Mouse (Mus musculus) hindbrain, embryonic 16.5 days (tissue): ENCODE data around the gene Asb2. TPM values are rescaled to one million over a fixed set of nuclear protein-coding genes. Genes with fewer than 3 reads are reported as not detected.
A peak's percentile ranks its signal among the peaks of the same experiment; 100 is the strongest.

Experiments
- ATAC-seq: fragments of 200-750 bp; cut with Nextera tagmentation; 2 replicates; pipeline ENCODE4 v1.8.0; 2017; ENCODE audit warnings: moderate TSS enrichment, moderate library complexity
- H3K27ac ChIP-seq: fragments of 300-500 bp; sonication (generic); 2 replicates; pipeline ENCODE4 v1.5.1; 2014; ENCODE audit warnings: low read depth, mild to moderate bottlenecking, control low read depth, low read length, moderate library complexity
- H3K27me3 ChIP-seq: fragments of 300-500 bp; sonication (generic); replicated peaks from 2 replicates; pipeline ENCODE4 v1.6.1; 2014; ENCODE audit warnings: low read length; ENCODE audit not compliant: control insufficient read depth, insufficient read depth
- H3K36me3 ChIP-seq: fragments of 300-500 bp; sonication (generic); 2 replicates; pipeline ENCODE4 v1.6.1; 2014; ENCODE audit warnings: mild to moderate bottlenecking, low read length, moderate library complexity, mixed read lengths; ENCODE audit not compliant: control insufficient read depth, insufficient read depth
- H3K4me1 ChIP-seq: fragments of 300-500 bp; sonication (generic); 2 replicates; pipeline ENCODE4 v1.6.1; 2014; ENCODE audit warnings: low read depth, low read length; ENCODE audit not compliant: control insufficient read depth, insufficient read depth
- H3K4me2 ChIP-seq: fragments of 300-500 bp; sonication (generic); 2 replicates; pipeline ENCODE4 v1.6.1; 2014; ENCODE audit warnings: mild to moderate bottlenecking, low read length, control low read depth, moderate library complexity
- H3K4me3 ChIP-seq: fragments of 300-500 bp; sonication (generic); 2 replicates; pipeline ENCODE4 v1.5.1; 2014; ENCODE audit warnings: mild to moderate bottlenecking, low read length, control low read depth, moderate library complexity
- H3K9ac ChIP-seq: fragments of 300-500 bp; sonication (generic); 2 replicates; pipeline ENCODE4 v1.6.1; 2014; ENCODE audit warnings: low read depth, mild to moderate bottlenecking, control low read depth, low read length, moderate library complexity
- H3K9me3 ChIP-seq: fragments of 300-500 bp; sonication (generic); 2 replicates; pipeline ENCODE4 v1.6.1; 2014; ENCODE audit warnings: mild to moderate bottlenecking, low read length, moderate library complexity; ENCODE audit not compliant: control insufficient read depth
- WGBS: fragments of 180-500 bp; shearing (Covaris S2); extraction: QIAGEN DNeasy Blood & Tissue Kit; methylation state at CpG from one replicate; pipeline ENCODE4 v1.1.7; 2014; 5-methylcytosine and 5-hydroxymethylcytosine counted together
- polyA plus RNA-seq: library from polyadenylated mRNA; unstranded; fragments of >200 nt; fragmentation: Nextera tagmentation; extraction: Ambion mirVana; gene quantifications from 2 replicates; pipeline ENCODE4 v1.2.1, GENCODE M21; 2015

Asb2 gene
- polyA plus RNA-seq, 1 experiment from 2014 or later = 1.4 TPM

DNA sequence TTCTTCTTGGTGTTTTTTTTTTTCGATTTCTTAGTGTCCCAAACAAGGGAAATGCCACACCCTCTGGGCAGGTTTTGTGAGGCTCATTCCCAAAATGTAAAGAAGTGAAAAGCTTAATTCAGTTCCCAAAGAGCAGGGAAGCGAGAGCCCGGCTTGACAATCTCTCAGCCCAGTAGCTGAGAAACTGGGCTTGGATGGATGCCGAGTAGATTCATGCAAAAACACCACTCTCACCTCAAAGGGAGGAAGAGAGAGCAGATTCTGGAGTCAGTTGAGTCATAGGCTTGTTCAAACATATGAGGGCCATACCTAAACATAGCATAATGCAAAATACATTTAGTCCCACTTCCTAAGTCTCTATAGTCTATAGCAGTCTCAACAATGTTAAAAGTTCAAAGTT lies 24.4 kb upstream of the Asb2 start:
- Histone ChIP-seq H3K4me3 (no peak overlapping the region), H3K27ac (no peak overlapping the region), H3K4me2 (no peak overlapping the region), H3K9ac (no peak overlapping the region), H3K36me3 (no peaks in the 10 kb centered on the region), H3K9me3 (no peaks in the 10 kb centered on the region), H3K27me3 (no peaks in the 10 kb centered on the region), H3K4me1 (no peaks in the 10 kb centered on the region)
- ATAC-seq = no peak
- WGBS = 84% methylated on average over 4 of the region's 4 CpGs

DNA sequence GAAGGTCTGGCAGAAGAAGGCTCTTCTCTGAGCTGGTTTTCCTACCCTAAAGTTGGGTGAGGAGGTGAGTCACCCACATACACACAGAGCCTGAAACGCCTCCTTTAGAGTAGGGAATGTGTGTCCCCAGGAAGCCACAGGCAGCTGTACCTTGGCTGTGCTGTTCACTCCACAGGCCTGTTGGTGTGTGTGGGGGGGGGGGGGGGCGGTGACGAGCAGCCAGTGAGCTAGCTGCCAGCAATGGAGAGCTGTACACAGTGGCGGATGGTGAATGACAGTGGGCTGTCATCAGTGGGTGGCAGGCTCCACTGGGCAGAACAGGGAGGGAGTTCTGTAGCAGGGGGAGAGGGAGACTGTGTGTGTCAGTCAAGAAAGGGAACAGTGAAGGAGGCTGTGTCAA lies 21.0 kb upstream of the Asb2 start:
- H3K27me3 ChIP-seq = no peaks in the 10 kb centered on the region
- H3K9me3 ChIP-seq = no peaks in the 10 kb centered on the region
- no peak overlapping the region for H3K4me2 ChIP-seq
- ATAC-seq = 0 out of 2 replicates have a peak, but pooled peaks have one; percentile 14
- H3K9ac ChIP-seq = no peak overlapping the region
- no peaks in the 10 kb centered on the region for H3K36me3 ChIP-seq
- H3K4me1 ChIP-seq = no peaks in the 10 kb centered on the region
- WGBS = 76% methylated on average over 4 of the region's 4 CpGs
- H3K27ac ChIP-seq = no peak overlapping the region
- no peak overlapping the region for H3K4me3 ChIP-seq

DNA sequence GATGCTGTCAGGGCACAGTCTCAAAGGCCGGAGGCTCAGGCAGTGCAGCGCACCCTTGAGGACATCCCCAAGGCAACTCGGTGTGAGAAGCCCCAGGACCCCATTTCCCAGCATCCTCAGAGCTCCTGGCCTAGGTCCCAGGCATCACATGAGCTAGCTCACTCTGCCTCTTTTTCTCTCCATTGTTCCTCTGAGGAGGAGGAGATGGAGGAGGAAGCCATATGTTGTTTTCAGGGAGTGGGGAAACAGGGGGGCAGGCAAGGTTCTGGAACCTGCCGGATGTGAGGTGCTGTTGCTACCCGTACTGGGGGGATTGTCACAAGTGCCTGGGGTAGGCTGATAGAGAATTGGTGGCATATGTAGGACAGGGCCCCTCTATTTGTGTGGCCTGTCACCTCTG lies 20.3 kb upstream of the Asb2 start:
- no peaks in the 10 kb centered on the region for H3K4me1 ChIP-seq
- no peak overlapping the region for H3K4me3 ChIP-seq
- H3K4me2 ChIP-seq = no peak overlapping the region
- no peak overlapping the region for H3K9ac ChIP-seq
- no peaks in the 10 kb centered on the region for H3K36me3 ChIP-seq
- H3K27me3 ChIP-seq = no peaks in the 10 kb centered on the region
- H3K27ac ChIP-seq = no peak overlapping the region
- no peak for ATAC-seq
- 60% methylated on average over 5 of the region's 5 CpGs for whole genome bisulfite sequencing
- no peaks in the 10 kb centered on the region for H3K9me3 ChIP-seq

DNA sequence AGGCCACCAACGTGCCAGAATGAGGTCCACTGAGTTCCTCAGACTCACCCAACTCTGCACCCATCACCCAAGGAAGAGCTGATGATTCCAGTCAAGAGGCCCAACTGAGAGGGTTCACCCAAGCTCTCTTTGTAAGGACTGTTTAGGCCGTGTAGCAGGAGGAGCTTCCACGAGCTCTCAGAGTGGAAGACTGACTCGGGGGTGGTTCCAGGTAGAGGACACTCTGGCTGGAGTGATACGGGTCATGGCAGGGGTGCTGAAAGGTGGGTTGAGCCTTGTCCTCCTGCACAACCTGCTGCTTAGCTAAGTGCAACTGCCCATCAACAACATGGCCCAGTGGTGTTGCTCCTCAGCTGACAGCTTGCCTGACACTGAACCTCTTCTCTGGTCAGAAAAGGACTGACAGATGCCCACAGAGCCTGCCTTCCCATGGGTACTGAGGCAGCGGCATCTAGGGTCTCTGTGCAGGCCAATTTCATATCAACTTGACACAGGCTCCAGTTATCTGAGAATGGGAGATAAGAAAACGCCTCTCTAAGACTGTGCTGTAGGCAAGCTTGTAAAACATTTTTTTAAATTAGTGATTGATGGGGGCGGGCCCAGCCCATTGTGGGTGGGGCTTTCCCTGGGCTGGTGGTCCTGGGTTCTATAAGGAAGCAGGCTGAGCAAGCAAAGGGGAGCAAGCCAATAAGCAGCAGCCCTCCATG lies 17.9 kb upstream of the Asb2 start:
- H3K9ac ChIP-seq = no peak overlapping the region
- H3K36me3 ChIP-seq = no peaks in the 10 kb centered on the region
- H3K4me3 ChIP-seq = no peak overlapping the region
- no peaks in the 10 kb centered on the region for H3K27me3 ChIP-seq
- H3K9me3 ChIP-seq = no peaks in the 10 kb centered on the region
- ATAC-seq = no peak
- H3K27ac ChIP-seq = no peak overlapping the region
- 85% methylated on average over 8 of the region's 8 CpGs for WGBS
- no peaks in the 10 kb centered on the region for H3K4me1 ChIP-seq
- H3K4me2 ChIP-seq = no peak overlapping the region

DNA sequence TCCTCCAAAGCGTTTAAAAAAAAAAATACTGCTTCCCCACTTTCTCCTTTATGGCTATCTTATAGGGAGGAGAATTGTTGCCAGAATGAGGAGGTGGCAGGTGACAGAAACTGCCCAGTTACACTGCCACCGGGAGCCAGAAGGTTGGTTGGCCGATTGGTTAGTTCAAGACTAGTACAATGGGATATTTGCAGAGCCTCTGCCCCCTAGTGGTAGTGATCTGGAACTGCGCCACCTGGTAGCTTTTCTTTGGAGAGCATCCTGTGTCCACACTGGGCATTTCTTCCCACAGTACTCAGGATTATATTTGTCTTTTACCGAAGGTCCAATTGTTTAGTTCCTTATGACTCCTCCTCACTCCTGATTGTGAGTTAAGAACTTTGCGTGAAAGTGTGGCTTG lies 15.9 kb upstream of the Asb2 start:
- no peak overlapping the region for H3K27ac ChIP-seq
- H3K4me2 ChIP-seq = no peak overlapping the region
- no peaks in the 10 kb centered on the region for H3K9me3 ChIP-seq
- H3K4me3 ChIP-seq = no peak overlapping the region
- H3K9ac ChIP-seq = no peak overlapping the region
- H3K36me3 ChIP-seq = no peaks in the 10 kb centered on the region
- 34% methylated on average over 6 of the region's 6 CpGs for WGBS
- no peaks in the 10 kb centered on the region for H3K27me3 ChIP-seq
- 0 out of 2 replicates have a peak, but pooled peaks cover 3% of the 10 kb centered on the region for H3K4me1 ChIP-seq
- no peak for ATAC-seq

DNA sequence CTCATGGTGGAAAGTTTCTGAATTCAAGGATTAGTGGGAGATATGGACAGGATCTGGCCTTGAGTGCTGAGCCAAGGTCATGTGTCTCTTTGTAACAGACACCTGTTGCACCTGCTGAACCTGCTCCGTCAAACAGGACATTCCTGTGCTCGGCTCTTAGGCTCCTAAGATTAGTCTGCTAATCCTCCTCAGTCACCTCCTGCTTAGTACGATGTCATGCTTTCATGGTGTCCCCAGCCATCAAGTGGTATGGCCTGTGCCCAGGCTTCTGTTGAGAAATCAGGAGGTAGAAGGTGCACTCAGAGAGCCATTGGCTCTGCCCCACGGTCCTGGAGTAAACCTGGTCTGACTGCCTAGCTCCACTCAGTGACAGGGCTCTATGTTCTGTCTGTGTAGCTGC lies 15.1 kb upstream of the Asb2 start:
- ATAC-seq = no peak
- 78% methylated on average over 4 of the region's 4 CpGs for WGBS
- H3K4me2 ChIP-seq = no peak overlapping the region

DNA sequence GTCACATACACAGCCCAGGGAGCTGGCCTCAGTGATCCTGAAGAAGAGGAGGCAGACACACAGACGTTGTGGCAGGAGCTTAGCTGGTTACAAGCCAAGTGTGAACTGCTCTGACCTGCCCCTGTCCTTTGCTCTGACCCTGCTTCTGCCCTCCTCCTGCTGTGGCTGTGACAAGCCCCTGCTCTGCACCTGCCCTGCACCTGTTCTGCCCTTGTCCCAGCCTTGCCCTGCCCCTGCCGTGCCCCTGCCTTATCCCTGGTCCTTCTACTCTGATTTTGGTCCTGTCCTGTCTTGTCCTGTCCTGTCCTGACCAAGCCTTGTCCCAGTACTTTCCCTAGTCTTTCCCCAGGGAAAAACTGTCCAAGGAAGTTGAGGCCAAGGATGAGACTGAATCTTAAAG lies 13.0 kb upstream of the Asb2 start:
- Histone ChIP-seq H3K27me3 (no peaks in the 10 kb centered on the region), H3K27ac (no peak overlapping the region), H3K9ac (no peak overlapping the region), H3K9me3 (no peaks in the 10 kb centered on the region), H3K36me3 (no peaks in the 10 kb centered on the region), H3K4me3 (no peak overlapping the region), H3K4me2 (no peak overlapping the region), H3K4me1 (0 out of 2 replicates have a peak, but pooled peaks cover 3% of the 10 kb centered on the region)
- WGBS = 47% methylated on average over 2 of the region's 2 CpGs
- no peak for ATAC-seq

More for the DNA sequence above, 15.1 kb upstream of the Asb2 start:
- H3K9me3 ChIP-seq = no peaks in the 10 kb centered on the region
- H3K27me3 ChIP-seq = no peaks in the 10 kb centered on the region
- no peak overlapping the region for H3K27ac ChIP-seq
- 0 out of 2 replicates have a peak, but pooled peaks cover 3% of the 10 kb centered on the region for H3K4me1 ChIP-seq
- H3K36me3 ChIP-seq = no peaks in the 10 kb centered on the region
- no peak overlapping the region for H3K9ac ChIP-seq
- no peak overlapping the region for H3K4me3 ChIP-seq

DNA sequence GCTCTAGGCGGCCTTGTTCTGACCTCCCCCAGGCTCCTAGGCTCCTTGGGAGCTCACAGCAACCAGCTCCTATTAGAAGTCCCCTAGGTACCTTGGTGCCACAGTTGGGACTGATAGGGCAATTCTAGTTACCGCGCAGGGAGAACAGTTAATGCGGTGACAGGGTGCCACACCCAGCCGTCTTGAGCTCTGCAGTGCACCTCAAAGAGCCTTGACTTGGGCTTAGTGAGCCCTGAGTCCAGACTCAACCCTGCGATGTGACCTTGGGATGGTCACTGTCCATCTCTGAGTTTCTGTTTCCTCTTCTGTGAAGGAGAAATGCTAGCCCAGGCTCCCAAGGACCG lies 12.5 kb upstream of the Asb2 start:
- Histone ChIP-seq H3K36me3 (no peaks in the 10 kb centered on the region), H3K9me3 (no peaks in the 10 kb centered on the region), H3K27ac (no peak overlapping the region), H3K4me2 (peak overlapping the region; percentile 25), H3K9ac (no peak overlapping the region), H3K4me1 (0 out of 2 replicates have a peak, but pooled peaks cover 3% of the 10 kb centered on the region), H3K4me3 (no peak overlapping the region), H3K27me3 (no peaks in the 10 kb centered on the region)
- 90% methylated on average over 7 of the region's 7 CpGs for WGBS
- no peak for ATAC-seq

DNA sequence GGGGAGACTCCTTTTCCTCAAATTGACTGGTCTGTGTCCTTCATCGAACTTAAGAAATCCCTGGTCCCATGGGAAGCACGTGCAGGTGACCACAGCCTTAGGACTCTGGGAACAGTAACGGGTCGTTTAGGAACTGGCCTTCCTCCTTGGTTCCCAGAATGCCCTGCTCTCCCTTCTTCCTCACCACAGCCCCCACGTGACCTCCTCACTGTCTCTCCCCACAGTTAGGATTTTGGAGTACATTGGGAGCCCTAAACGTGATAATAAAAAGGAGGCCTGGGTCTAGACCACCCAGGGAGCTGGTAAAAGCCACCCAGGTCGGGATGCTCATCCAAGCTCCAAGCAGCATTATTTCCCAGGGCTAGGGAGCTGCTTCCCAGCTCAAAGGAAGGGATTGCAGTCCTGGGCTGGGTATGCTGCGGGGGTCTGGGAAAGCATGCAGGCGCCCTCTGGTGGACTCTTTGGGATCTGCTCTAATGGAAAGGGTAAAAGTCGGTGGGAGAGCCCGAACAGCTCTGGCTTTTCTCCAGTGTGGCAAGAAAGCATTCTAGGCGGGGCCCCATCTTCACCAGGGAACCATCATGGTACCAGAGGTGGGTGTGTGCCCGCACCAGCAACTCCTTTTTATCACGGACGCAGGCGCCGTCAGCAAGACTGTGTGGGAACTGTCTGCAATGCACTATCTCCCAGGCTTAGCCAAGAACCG lies 12.0 kb upstream of the Asb2 start:
- Histone ChIP-seq H3K27me3 (no peaks in the 10 kb centered on the region), H3K4me1 (0 out of 2 replicates have a peak, but pooled peaks cover 3% of the 10 kb centered on the region), H3K27ac (no peak overlapping the region), H3K9me3 (no peaks in the 10 kb centered on the region), H3K4me2 (peak overlapping the region; percentile 25), H3K9ac (no peak overlapping the region), H3K4me3 (no peak overlapping the region), H3K36me3 (no peaks in the 10 kb centered on the region)
- 21% methylated on average over 18 of the region's 18 CpGs for WGBS
- ATAC-seq = peak; percentile 82
